Mouse (Mus musculus): ENCODE measurements around the gene Stat6. TPM values are rescaled to one million over a fixed set of nuclear protein-coding genes. Genes with fewer than 3 reads are reported as not detected.

The Stat6 gene
- polyA plus RNA-seq, 1 experiment from 2014 or later: 4.3 TPM

- peak overlapping the region; percentile 79 for H3K27ac ChIP-seq (ENCODE audit: low read length)
- peak; percentile 16; the same call in 1 of the 2 replicates for ATAC-seq
- 4% methylated on average over 34 of the region's 35 CpGs for WGBS
- H3K36me3 ChIP-seq (ENCODE audit: control insufficient read depth, insufficient read depth): no peaks in the 10 kb centered on the region
- H3K9me3 ChIP-seq (ENCODE audit: control insufficient read depth, low read length): no peaks in the 10 kb centered on the region
- peak overlapping the region; percentile 83 for H3K4me2 ChIP-seq (ENCODE audit: low read length)
- H3K4me1 ChIP-seq (replicated peaks; ENCODE audit: control insufficient read depth, insufficient read depth, low read length): peaks cover 35% of the 10 kb centered on the region
- H3K27me3 ChIP-seq (replicated peaks; ENCODE audit: control insufficient read depth, insufficient read depth, low read length): peaks cover 37% of the 10 kb centered on the region
- peak overlapping the region; percentile 56 for H3K4me3 ChIP-seq (replicated peaks; ENCODE audit: low read length)
- H3K9ac ChIP-seq (replicated peaks; ENCODE audit: low read depth, low read length): peak overlapping the region; percentile 62
Measured at GRCm38 (mm10) chr10:127667269-127668092, 24.7 kb downstream of the Stat6 start.

GRCm38 (mm10) chr10:127668093-127669050, 25.6 kb downstream of the Stat6 start, which contains the start of gene Nab2:
Gene Nab2, minus strand, starts transcription at chr10:127668568.
- Histone ChIP-seq H3K4me2 (ENCODE audit: low read length) (peak within 1 kb of the TSS; percentile 83), H3K4me3 (replicated peaks; ENCODE audit: low read length) (peak within 1 kb of the TSS; percentile 56), H3K4me1 (replicated peaks; ENCODE audit: control insufficient read depth, insufficient read depth, low read length) (peaks cover 32% of the 10 kb centered on the region), H3K27me3 (replicated peaks; ENCODE audit: control insufficient read depth, insufficient read depth, low read length) (peaks cover 29% of the 10 kb centered on the region), H3K9me3 (ENCODE audit: control insufficient read depth, low read length) (no peaks in the 10 kb centered on the region), H3K9ac (replicated peaks; ENCODE audit: low read depth, low read length) (peak within 1 kb of the TSS; percentile 62), H3K27ac (ENCODE audit: low read length) (peak within 1 kb of the TSS; percentile 79), H3K36me3 (ENCODE audit: control insufficient read depth, insufficient read depth) (no peaks in the 10 kb centered on the region)
- WGBS: 3% methylated on average over 35 of the region's 40 CpGs
- ATAC-seq: peak; percentile 43; the same call in 1 of the 2 replicates

GRCm38 (mm10) chr10:127669170-127669569, 26.4 kb downstream of the Stat6 start:
- H3K9me3 ChIP-seq (ENCODE audit: control insufficient read depth, low read length): no peaks in the 10 kb centered on the region
- ATAC-seq: 0 out of 2 replicates have a peak, but pooled peaks have one; percentile 10
- H3K36me3 ChIP-seq (ENCODE audit: control insufficient read depth, insufficient read depth): no peaks in the 10 kb centered on the region
- H3K4me3 ChIP-seq (replicated peaks; ENCODE audit: low read length): no peak overlapping the region
- peak overlapping the region; percentile 43; the same call in 1 of the 2 replicates for H3K27ac ChIP-seq (ENCODE audit: low read length)
- H3K27me3 ChIP-seq (replicated peaks; ENCODE audit: control insufficient read depth, insufficient read depth, low read length): peaks cover 21% of the 10 kb centered on the region
- H3K4me1 ChIP-seq (replicated peaks; ENCODE audit: control insufficient read depth, insufficient read depth, low read length): peaks cover 32% of the 10 kb centered on the region
- no peak overlapping the region for H3K9ac ChIP-seq (replicated peaks; ENCODE audit: low read depth, low read length)
- H3K4me2 ChIP-seq (ENCODE audit: low read length): peak overlapping the region; percentile 24; the same call in 1 of the 2 replicates
- 28% methylated on average over 7 of the region's 7 CpGs for WGBS

GRCm38 (mm10) chr10:127670185-127670584, 27.4 kb downstream of the Stat6 start:
- Histone ChIP-seq H3K27ac (ENCODE audit: low read length) (no peak overlapping the region), H3K4me3 (replicated peaks; ENCODE audit: low read length) (no peak overlapping the region), H3K4me2 (ENCODE audit: low read length) (no peak overlapping the region), H3K9me3 (ENCODE audit: control insufficient read depth, low read length) (no peaks in the 10 kb centered on the region), H3K9ac (replicated peaks; ENCODE audit: low read depth, low read length) (no peak overlapping the region), H3K27me3 (replicated peaks; ENCODE audit: control insufficient read depth, insufficient read depth, low read length) (peaks cover 11% of the 10 kb centered on the region), H3K4me1 (replicated peaks; ENCODE audit: control insufficient read depth, insufficient read depth, low read length) (peaks cover 32% of the 10 kb centered on the region), H3K36me3 (ENCODE audit: control insufficient read depth, insufficient read depth) (no peaks in the 10 kb centered on the region)
- WGBS: 92% methylated on average over 2 of the region's 2 CpGs
- ATAC-seq: no peak

GRCm38 (mm10) chr10:127671276-127671675, 28.5 kb downstream of the Stat6 start:
- ATAC-seq: no peak
- 38% methylated on average over 2 of the region's 2 CpGs for WGBS
- H3K36me3 ChIP-seq (ENCODE audit: control insufficient read depth, insufficient read depth): no peaks in the 10 kb centered on the region
- H3K27me3 ChIP-seq (replicated peaks; ENCODE audit: control insufficient read depth, insufficient read depth, low read length): 0 out of 2 replicates have a peak, but pooled peaks cover 2% of the 10 kb centered on the region
- no peaks in the 10 kb centered on the region for H3K9me3 ChIP-seq (ENCODE audit: control insufficient read depth, low read length)
- no peak overlapping the region for H3K4me3 ChIP-seq (replicated peaks; ENCODE audit: low read length)
- no peak overlapping the region for H3K4me2 ChIP-seq (ENCODE audit: low read length)
- peaks cover 28% of the 10 kb centered on the region for H3K4me1 ChIP-seq (replicated peaks; ENCODE audit: control insufficient read depth, insufficient read depth, low read length)
- H3K9ac ChIP-seq (replicated peaks; ENCODE audit: low read depth, low read length): no peak overlapping the region
- no peak overlapping the region for H3K27ac ChIP-seq (ENCODE audit: low read length)

GRCm38 (mm10) chr10:127674046-127674655, 31.4 kb downstream of the Stat6 start:
- no peaks in the 10 kb centered on the region for H3K9me3 ChIP-seq (ENCODE audit: control insufficient read depth, low read length)
- H3K36me3 ChIP-seq (ENCODE audit: control insufficient read depth, insufficient read depth): no peaks in the 10 kb centered on the region
- peaks cover 20% of the 10 kb centered on the region for H3K4me1 ChIP-seq (replicated peaks; ENCODE audit: control insufficient read depth, insufficient read depth, low read length)
- no peak for ATAC-seq
- H3K4me2 ChIP-seq (ENCODE audit: low read length): no peak overlapping the region
- H3K9ac ChIP-seq (replicated peaks; ENCODE audit: low read depth, low read length): no peak overlapping the region
- 96% methylated on average over 6 of the region's 6 CpGs for WGBS
- H3K27me3 ChIP-seq (replicated peaks; ENCODE audit: control insufficient read depth, insufficient read depth, low read length): no peaks in the 10 kb centered on the region
- no peak overlapping the region for H3K4me3 ChIP-seq (replicated peaks; ENCODE audit: low read length)
- no peak overlapping the region for H3K27ac ChIP-seq (ENCODE audit: low read length)

- Histone ChIP-seq H3K4me2 (ENCODE audit: low read length) (no peak overlapping the region), H3K9ac (replicated peaks; ENCODE audit: low read depth, low read length) (no peak overlapping the region), H3K4me1 (replicated peaks; ENCODE audit: control insufficient read depth, insufficient read depth, low read length) (peaks cover 17% of the 10 kb centered on the region), H3K9me3 (ENCODE audit: control insufficient read depth, low read length) (no peaks in the 10 kb centered on the region), H3K27me3 (replicated peaks; ENCODE audit: control insufficient read depth, insufficient read depth, low read length) (no peaks in the 10 kb centered on the region), H3K36me3 (ENCODE audit: control insufficient read depth, insufficient read depth) (no peaks in the 10 kb centered on the region), H3K4me3 (replicated peaks; ENCODE audit: low read length) (no peak overlapping the region), H3K27ac (ENCODE audit: low read length) (no peak overlapping the region)
- no peak for ATAC-seq
- WGBS: 85% methylated on average over 8 of the region's 8 CpGs
Measured at GRCm38 (mm10) chr10:127674794-127675522, 32.2 kb downstream of the Stat6 start.

GRCm38 (mm10) chr10:127675859-127676398, 33.1 kb downstream of the Stat6 start:
- no peak for ATAC-seq
- H3K4me2 ChIP-seq (ENCODE audit: low read length): peak overlapping the region; percentile 59
- H3K36me3 ChIP-seq (ENCODE audit: control insufficient read depth, insufficient read depth): no peaks in the 10 kb centered on the region
- H3K4me3 ChIP-seq (replicated peaks; ENCODE audit: low read length): peak overlapping the region; percentile 84
- H3K4me1 ChIP-seq (replicated peaks; ENCODE audit: control insufficient read depth, insufficient read depth, low read length): peaks cover 17% of the 10 kb centered on the region
- no peaks in the 10 kb centered on the region for H3K27me3 ChIP-seq (replicated peaks; ENCODE audit: control insufficient read depth, insufficient read depth, low read length)
- peak overlapping the region; percentile 64 for H3K27ac ChIP-seq (ENCODE audit: low read length)
- 50% methylated on average over 5 of the region's 5 CpGs for WGBS
- H3K9ac ChIP-seq (replicated peaks; ENCODE audit: low read depth, low read length): 0 out of 2 replicates have a peak overlapping the region, but pooled peaks have one; percentile 10
- H3K9me3 ChIP-seq (ENCODE audit: control insufficient read depth, low read length): no peaks in the 10 kb centered on the region
